Mouse (Mus musculus) cerebellum, adult 2 months (tissue): ENCODE measurements at regions not wholly inside any gene's neighbourhood (a gene's known extent, or its start where the extent isn't known, plus 50 kb on each side); places are given as distances from the start of the nearest gene placed in this dataset.

Experiments used
- CTCF ChIP-seq: fragments of 200-500 bp; IDR thresholded peaks from 2 replicates; pipeline ENCODE4 v1.5.1; 2011; ENCODE audit warnings: low read depth, mild to moderate bottlenecking, control low read depth, low read length, moderate library complexity, borderline replicate concordance; ENCODE audit not compliant: insufficient read depth
- POLR2A ChIP-seq: fragments of 200-500 bp; IDR thresholded peaks from 2 replicates; pipeline ENCODE4 v1.6.1; 2011; ENCODE audit warnings: low read length, control low read depth, borderline replicate concordance; ENCODE audit not compliant: insufficient read depth

GRCm38 (mm10) chr5:103341456-103341855 is 83.5 kb upstream of the Ptpn13 start:
- TF ChIP-seq CTCF (no peak), POLR2A (no peak)
